Mouse (Mus musculus): Measurements from ENCODE around the gene Herpud1. TPM values are rescaled to one million over a fixed set of nuclear protein-coding genes. Genes with fewer than 3 reads are reported as not detected.

The Herpud1 gene
- polyA plus RNA-seq, 1 experiment from 2014 or later = 110 TPM

DNA sequence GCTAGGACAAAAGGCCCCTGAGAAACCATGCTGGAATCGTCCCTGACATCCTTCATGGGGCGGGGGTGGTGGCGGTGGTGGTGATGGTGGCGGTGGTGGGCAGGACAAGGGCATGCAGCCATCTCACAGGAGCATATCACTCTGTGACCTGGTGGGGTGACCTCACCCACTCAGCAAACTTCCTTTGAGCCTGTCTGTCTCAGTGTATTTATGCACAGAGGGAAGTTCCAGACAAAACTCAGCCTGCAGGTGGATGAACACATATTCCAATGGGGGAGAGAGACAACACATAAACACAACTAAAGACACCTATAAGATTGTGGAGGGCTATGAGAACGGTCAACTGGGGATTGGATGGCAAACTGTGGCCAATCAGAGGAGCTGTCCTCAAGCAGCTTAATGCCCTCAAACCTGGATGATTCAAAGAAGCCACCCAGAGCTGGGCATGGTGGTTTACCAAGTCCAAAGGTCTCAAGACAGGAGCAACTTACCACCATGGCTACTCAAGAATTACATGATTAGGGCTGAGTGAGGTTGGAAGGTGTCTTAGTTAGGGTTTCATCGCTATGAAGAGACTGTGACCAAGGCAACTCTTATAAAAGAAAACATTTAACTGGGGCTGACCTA is 21.4 kb upstream of the Herpud1 start:
- H3K9me3 ChIP-seq (ENCODE audit: control insufficient read depth, low read length) = no peaks in the 10 kb centered on the region
- ATAC-seq (replicated peaks; ENCODE audit: low FRiP score) (no peak), DNase-seq (ENCODE audit: low spot score) (no peak)
- H3K27ac ChIP-seq (ENCODE audit: low read depth, low read length) = no peak overlapping the region
- peaks cover 3% of the 10 kb centered on the region; the same call in 1 of the 2 replicates for H3K4me1 ChIP-seq (replicated peaks; ENCODE audit: control insufficient read depth, insufficient read depth, low read length)
- H3K9ac ChIP-seq (ENCODE audit: low read depth, low read length) = no peak overlapping the region
- H3K4me2 ChIP-seq = no peak overlapping the region
- WGBS = 81% methylated on average over 6 of the region's 6 CpGs
- H3K27me3 ChIP-seq (replicated peaks; ENCODE audit: control insufficient read depth, insufficient read depth, low read length) = no peaks in the 10 kb centered on the region
- H3K4me3 ChIP-seq (ENCODE audit: low read depth, low read length) = no peak overlapping the region
- H3K36me3 ChIP-seq (ENCODE audit: control insufficient read depth, insufficient read depth, low read length) = no peaks in the 10 kb centered on the region

DNA sequence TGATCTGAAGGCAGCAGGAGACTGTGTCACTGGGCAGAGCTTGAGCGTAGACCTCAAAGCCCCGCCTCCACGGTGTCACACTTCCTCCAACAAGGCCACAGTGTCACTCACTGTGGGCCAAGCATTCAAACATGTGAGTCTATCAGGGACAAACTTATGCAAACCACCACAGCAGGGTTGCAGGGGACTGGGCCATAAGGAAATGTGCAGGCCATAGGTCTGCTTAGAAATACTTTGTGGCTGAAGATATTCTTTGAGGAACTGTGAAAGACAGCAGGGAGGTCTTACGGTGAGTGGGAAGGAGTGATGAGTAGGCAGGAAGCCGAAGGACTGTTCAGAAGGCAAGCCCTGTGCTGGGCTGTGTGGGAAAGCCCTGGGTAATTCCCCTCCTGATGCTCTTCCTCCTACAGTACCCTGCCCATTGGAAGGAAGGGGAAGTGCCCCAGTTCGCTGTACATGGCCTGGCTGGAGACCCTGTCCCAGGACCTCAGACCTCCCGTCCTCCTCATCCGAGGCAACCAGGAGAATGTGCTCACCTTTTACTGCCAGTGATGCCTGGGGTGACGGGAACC is 20.7 kb upstream of the Herpud1 start:
- Histone ChIP-seq H3K9me3 (ENCODE audit: control insufficient read depth, low read length) (no peaks in the 10 kb centered on the region), H3K4me3 (ENCODE audit: low read depth, low read length) (no peak overlapping the region), H3K4me2 (no peak overlapping the region), H3K4me1 (replicated peaks; ENCODE audit: control insufficient read depth, insufficient read depth, low read length) (peaks cover 3% of the 10 kb centered on the region; the same call in 1 of the 2 replicates), H3K27ac (ENCODE audit: low read depth, low read length) (peak overlapping the region; percentile 36; the same call in 1 of the 2 replicates), H3K9ac (ENCODE audit: low read depth, low read length) (no peak overlapping the region), H3K36me3 (ENCODE audit: control insufficient read depth, insufficient read depth, low read length) (no peaks in the 10 kb centered on the region), H3K27me3 (replicated peaks; ENCODE audit: control insufficient read depth, insufficient read depth, low read length) (no peaks in the 10 kb centered on the region)
- 57% methylated on average over 9 of the region's 9 CpGs for WGBS
- ATAC-seq (replicated peaks; ENCODE audit: low FRiP score) (peak; percentile 70), DNase-seq (ENCODE audit: low spot score) (no peak)

DNA sequence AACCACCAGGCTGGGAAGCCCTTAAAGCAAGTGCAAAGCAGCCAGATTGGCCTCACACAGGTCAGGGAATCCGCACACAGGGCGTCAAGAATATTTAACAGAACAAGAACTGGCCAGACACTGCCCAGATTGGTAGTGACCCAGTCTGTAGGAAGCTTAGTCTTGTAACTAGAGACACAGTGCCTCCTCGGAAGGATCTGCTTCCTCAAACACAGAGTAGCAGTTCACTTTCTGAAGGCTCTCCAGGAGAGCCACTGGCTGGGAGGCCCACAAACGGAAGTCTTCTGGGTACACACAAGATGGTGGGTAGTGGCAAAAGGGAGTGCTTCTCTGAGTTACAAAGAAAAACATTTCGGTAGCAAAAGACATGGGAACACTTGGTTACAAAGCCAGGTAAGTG is 15.4 kb upstream of the Herpud1 start:
- H3K27ac ChIP-seq (ENCODE audit: low read depth, low read length) = no peak overlapping the region
- ATAC-seq (replicated peaks; ENCODE audit: low FRiP score) = no peak
- 76% methylated on average over 5 of the region's 5 CpGs for WGBS

DNA sequence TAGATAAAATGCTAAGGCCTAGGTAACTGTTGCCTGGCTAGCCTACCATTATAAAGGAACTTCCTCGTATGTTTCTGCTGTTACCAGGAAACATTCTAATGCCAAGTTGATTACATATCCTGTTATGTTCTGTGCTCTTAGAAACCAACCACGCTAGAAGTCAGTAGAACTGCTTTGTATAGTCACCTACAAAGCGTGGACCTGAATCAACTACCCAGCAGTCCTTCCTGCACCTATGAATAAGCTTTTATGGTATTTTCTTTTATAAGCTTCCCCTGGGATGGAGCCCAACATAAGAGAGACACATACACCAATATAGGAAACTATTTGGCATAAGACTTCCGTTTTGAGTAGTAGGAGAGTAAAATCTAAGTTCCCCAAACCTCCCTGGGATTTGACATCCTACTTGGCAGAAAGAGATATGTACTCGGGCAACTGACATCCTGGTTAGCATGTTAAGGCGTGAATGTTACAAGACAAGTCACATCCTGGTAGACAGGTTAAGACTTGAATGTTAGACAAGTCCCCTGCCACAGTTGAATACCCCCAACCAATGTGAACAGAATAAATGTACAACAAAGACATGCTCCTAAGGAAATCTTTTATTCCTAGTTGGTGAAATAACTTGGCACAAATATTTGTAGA is 13.2 kb upstream of the Herpud1 start:
- WGBS = 74% methylated on average over 6 of the region's 6 CpGs
- DNase-seq (ENCODE audit: low spot score) (no peak), ATAC-seq (replicated peaks; ENCODE audit: low FRiP score) (no peak)

More for the DNA sequence above, 15.4 kb upstream of the Herpud1 start:
- Histone ChIP-seq H3K4me2 (no peak overlapping the region), H3K9me3 (ENCODE audit: control insufficient read depth, low read length) (no peaks in the 10 kb centered on the region), H3K4me3 (ENCODE audit: low read depth, low read length) (no peak overlapping the region), H3K4me1 (replicated peaks; ENCODE audit: control insufficient read depth, insufficient read depth, low read length) (peaks cover 12% of the 10 kb centered on the region), H3K9ac (ENCODE audit: low read depth, low read length) (no peak overlapping the region), H3K36me3 (ENCODE audit: control insufficient read depth, insufficient read depth, low read length) (no peaks in the 10 kb centered on the region), H3K27me3 (replicated peaks; ENCODE audit: control insufficient read depth, insufficient read depth, low read length) (no peaks in the 10 kb centered on the region)
- DNase-seq (ENCODE audit: low spot score) = no peak

DNA sequence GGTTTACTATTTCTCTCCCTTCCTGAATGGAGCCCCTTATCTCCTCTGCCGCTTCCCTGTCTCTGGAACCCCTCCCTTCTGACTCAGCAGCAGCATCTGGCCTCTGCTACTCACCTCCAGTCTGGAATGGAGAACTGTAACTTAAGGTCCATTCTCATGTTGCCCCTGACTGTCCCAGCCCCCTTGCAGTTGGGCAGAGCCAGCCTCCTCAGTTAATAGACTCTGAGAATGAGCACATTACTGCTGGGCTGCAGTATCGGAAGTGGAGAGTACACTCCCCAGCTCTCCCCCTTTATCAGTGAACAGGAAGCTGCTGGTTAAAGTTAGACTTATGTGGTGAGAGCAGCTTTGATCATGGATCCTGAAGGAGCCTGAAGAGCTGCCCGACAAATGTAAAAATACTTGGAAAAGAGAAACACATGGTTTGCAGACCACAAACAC is 10.7 kb upstream of the Herpud1 start:
- Histone ChIP-seq H3K9ac (ENCODE audit: low read depth, low read length) (peak overlapping the region; percentile 31; the same call in 1 of the 2 replicates), H3K4me3 (ENCODE audit: low read depth, low read length) (no peak overlapping the region), H3K4me1 (replicated peaks; ENCODE audit: control insufficient read depth, insufficient read depth, low read length) (peaks cover 12% of the 10 kb centered on the region), H3K9me3 (ENCODE audit: control insufficient read depth, low read length) (no peaks in the 10 kb centered on the region), H3K4me2 (peak overlapping the region; percentile 41), H3K36me3 (ENCODE audit: control insufficient read depth, insufficient read depth, low read length) (no peaks in the 10 kb centered on the region), H3K27ac (ENCODE audit: low read depth, low read length) (peak overlapping the region; percentile 60), H3K27me3 (replicated peaks; ENCODE audit: control insufficient read depth, insufficient read depth, low read length) (no peaks in the 10 kb centered on the region)
- ATAC-seq (replicated peaks; ENCODE audit: low FRiP score) = peak; percentile 70
- WGBS = 19% methylated on average over 3 of the region's 3 CpGs
- no peak for DNase-seq (ENCODE audit: low spot score)

More for the DNA sequence above, 13.2 kb upstream of the Herpud1 start:
- Histone ChIP-seq H3K9me3 (ENCODE audit: control insufficient read depth, low read length) (no peaks in the 10 kb centered on the region), H3K4me1 (replicated peaks; ENCODE audit: control insufficient read depth, insufficient read depth, low read length) (peaks cover 12% of the 10 kb centered on the region), H3K27ac (ENCODE audit: low read depth, low read length) (no peak overlapping the region), H3K27me3 (replicated peaks; ENCODE audit: control insufficient read depth, insufficient read depth, low read length) (no peaks in the 10 kb centered on the region), H3K4me3 (ENCODE audit: low read depth, low read length) (no peak overlapping the region), H3K9ac (ENCODE audit: low read depth, low read length) (no peak overlapping the region), H3K4me2 (no peak overlapping the region), H3K36me3 (ENCODE audit: control insufficient read depth, insufficient read depth, low read length) (no peaks in the 10 kb centered on the region)

DNA sequence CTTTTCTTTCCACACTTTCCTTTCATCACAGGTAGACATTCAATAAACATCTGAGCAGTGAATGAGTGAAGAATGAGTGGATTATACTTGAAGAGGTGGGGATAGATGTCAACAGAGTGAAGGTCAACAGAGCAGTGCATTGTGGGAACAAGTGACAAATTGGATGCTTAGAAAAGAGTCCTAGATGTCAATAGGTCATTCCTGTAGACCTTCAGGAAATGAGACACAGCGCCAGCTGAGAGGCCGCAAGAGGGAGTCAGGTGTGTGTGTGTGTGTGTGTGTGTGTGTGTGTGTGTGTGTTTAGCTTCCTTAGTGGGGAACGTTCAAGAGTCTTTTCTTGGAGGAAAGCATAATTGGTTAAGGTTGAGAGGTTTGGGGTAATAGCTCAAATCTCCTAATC is 10.1 kb upstream of the Herpud1 start:
- peaks cover 12% of the 10 kb centered on the region for H3K4me1 ChIP-seq (replicated peaks; ENCODE audit: control insufficient read depth, insufficient read depth, low read length)
- no peaks in the 10 kb centered on the region for H3K27me3 ChIP-seq (replicated peaks; ENCODE audit: control insufficient read depth, insufficient read depth, low read length)
- 64% methylated on average over 3 of the region's 3 CpGs for WGBS
- no peak overlapping the region for H3K4me2 ChIP-seq
- H3K27ac ChIP-seq (ENCODE audit: low read depth, low read length) = 0 out of 2 replicates have a peak overlapping the region, but pooled peaks have one; percentile 60
- no peak overlapping the region for H3K9ac ChIP-seq (ENCODE audit: low read depth, low read length)
- ATAC-seq (replicated peaks; ENCODE audit: low FRiP score) (no peak), DNase-seq (ENCODE audit: low spot score) (no peak)
- H3K4me3 ChIP-seq (ENCODE audit: low read depth, low read length) = no peak overlapping the region
- H3K9me3 ChIP-seq (ENCODE audit: control insufficient read depth, low read length) = no peaks in the 10 kb centered on the region
- H3K36me3 ChIP-seq (ENCODE audit: control insufficient read depth, insufficient read depth, low read length) = no peaks in the 10 kb centered on the region

DNA sequence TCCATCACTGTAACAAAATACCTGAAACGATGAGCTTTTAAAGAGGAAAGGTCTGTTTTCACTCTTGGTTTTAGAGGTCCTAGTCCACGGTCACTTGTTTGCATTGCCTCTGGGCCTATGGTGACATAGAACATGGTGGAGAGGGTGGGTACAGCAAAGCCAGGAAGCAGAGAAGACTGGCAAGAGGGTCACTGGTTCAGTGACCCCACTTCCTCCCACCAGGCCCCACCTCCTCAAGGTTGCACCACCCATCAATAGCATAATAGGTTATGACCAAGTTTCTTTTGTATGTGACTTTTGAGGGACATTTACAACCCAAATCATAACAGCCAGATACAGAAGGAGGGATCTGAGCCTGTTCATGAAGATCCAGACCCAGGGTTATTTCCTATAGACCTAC is 9.7 kb upstream of the Herpud1 start:
- DNase-seq (ENCODE audit: low spot score) (no peak), ATAC-seq (replicated peaks; ENCODE audit: low FRiP score) (no peak)
- H3K4me3 ChIP-seq (ENCODE audit: low read depth, low read length) = no peak overlapping the region
- no peak overlapping the region for H3K4me2 ChIP-seq
- WGBS = 85% methylated on average over 2 of the region's 2 CpGs
- H3K27ac ChIP-seq (ENCODE audit: low read depth, low read length) = no peak overlapping the region
- no peaks in the 10 kb centered on the region for H3K36me3 ChIP-seq (ENCODE audit: control insufficient read depth, insufficient read depth, low read length)
- H3K4me1 ChIP-seq (replicated peaks; ENCODE audit: control insufficient read depth, insufficient read depth, low read length) = peaks cover 12% of the 10 kb centered on the region
- no peak overlapping the region for H3K9ac ChIP-seq (ENCODE audit: low read depth, low read length)
- H3K9me3 ChIP-seq (ENCODE audit: control insufficient read depth, low read length) = no peaks in the 10 kb centered on the region
- no peaks in the 10 kb centered on the region for H3K27me3 ChIP-seq (replicated peaks; ENCODE audit: control insufficient read depth, insufficient read depth, low read length)

DNA sequence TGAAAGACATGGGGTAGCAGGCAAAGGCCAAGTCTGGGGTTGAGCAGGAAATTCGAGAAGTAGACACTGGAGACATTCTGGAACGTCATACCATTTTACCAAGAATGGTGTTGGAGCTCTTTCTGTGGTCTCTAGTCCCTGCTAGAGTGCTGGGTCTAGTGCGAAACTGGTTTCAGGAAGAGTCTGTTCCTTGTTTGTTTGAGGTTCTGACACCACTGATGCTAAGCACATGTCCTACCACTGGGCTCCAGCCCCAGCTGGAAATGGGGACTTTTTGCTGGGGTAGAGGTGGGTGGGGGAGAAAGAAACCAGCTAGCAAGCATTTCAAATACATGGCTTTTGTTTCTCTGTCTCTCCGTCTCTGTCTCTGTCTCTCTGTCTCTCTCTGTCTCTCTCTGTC is 9.2 kb upstream of the Herpud1 start:
- Histone ChIP-seq H3K4me3 (ENCODE audit: low read depth, low read length) (no peak overlapping the region), H3K27me3 (replicated peaks; ENCODE audit: control insufficient read depth, insufficient read depth, low read length) (no peaks in the 10 kb centered on the region), H3K9ac (ENCODE audit: low read depth, low read length) (no peak overlapping the region), H3K36me3 (ENCODE audit: control insufficient read depth, insufficient read depth, low read length) (no peaks in the 10 kb centered on the region), H3K27ac (ENCODE audit: low read depth, low read length) (0 out of 2 replicates have a peak overlapping the region, but pooled peaks have one; percentile 13), H3K4me2 (no peak overlapping the region), H3K9me3 (ENCODE audit: control insufficient read depth, low read length) (no peaks in the 10 kb centered on the region), H3K4me1 (replicated peaks; ENCODE audit: control insufficient read depth, insufficient read depth, low read length) (peaks cover 12% of the 10 kb centered on the region)
- 81% methylated on average over 4 of the region's 4 CpGs for whole genome bisulfite sequencing
- ATAC-seq (replicated peaks; ENCODE audit: low FRiP score) (no peak), DNase-seq (ENCODE audit: low spot score) (no peak)

All from liver, embryonic 11.5 days (tissue).